Mouse (Mus musculus) gastrocnemius, postnatal 36 days (tissue): ENCODE results near the gene Slc25a33. TPM values are rescaled to one million over a fixed set of nuclear protein-coding genes. Genes with fewer than 3 reads are reported as not detected.
"Not testable (repeated sequence)": the region's sequence is repeated elsewhere in the genome, so short reads cannot be mapped to it uniquely, and the experiment has no call there.

ENCODE experiments used
- DNase-seq, 2 experiments: peaks; one replicate each; pipeline ENCODE4 v3.0.0; 2022
- intact Hi-C: fragments of 180-260 bp; cut with DNase I; formaldehyde crosslinking; loops from one replicate; pipeline ENCODE4 v1.15.1; 2025
- total RNA-seq, 2 experiments: library from RNA; stranded (reverse); gene quantifications; 2 replicates each; pipeline ENCODE4 v1.2.3; 2021

The Slc25a33 gene
- total RNA-seq, 2 experiments from 2014 or later: 10.8 to 12.5 TPM

GRCm38 (mm10) chr4:149772394-149772793, 1.7 kb downstream of the Slc25a33 start:
- intact Hi-C loops: no loop called here
- no peak for DNase-seq

GRCm38 (mm10) chr4:149765201-149765600, 8.9 kb downstream of the Slc25a33 start:
- intact Hi-C loops: no loop called here
- DNase-seq: no peak

GRCm38 (mm10) chr4:149763335-149763734, 10.7 kb downstream of the Slc25a33 start:
- intact Hi-C loops: no loop called here
- DNase-seq: no peak

GRCm38 (mm10) chr4:149759517-149759916, 14.6 kb downstream of the Slc25a33 start:
- DNase-seq: no peak
- intact Hi-C loops: no loop called here

- DNase-seq: no peak
- intact Hi-C loops: no loop called here
Measured at GRCm38 (mm10) chr4:149758423-149758822, 15.7 kb downstream of the Slc25a33 start.

- DNase-seq, intact Hi-C loops: not testable (repeated sequence)
Measured at GRCm38 (mm10) chr4:149756546-149756945, 17.5 kb downstream of the Slc25a33 start.

GRCm38 (mm10) chr4:149752836-149753235, 21.2 kb downstream of the Slc25a33 start:
- no peak for DNase-seq
- intact Hi-C loops: loop anchor here (5.0 kb wide), 2 partner anchors 54 to 204 kb away; partner anchors contain the start of gene Spsb1

- no peak for DNase-seq
- intact Hi-C loops: loop anchor here (5.0 kb wide), 2 partner anchors 55 to 205 kb away; partner anchors contain the start of gene Spsb1
Measured at GRCm38 (mm10) chr4:149752124-149752799, 21.8 kb downstream of the Slc25a33 start.

GRCm38 (mm10) chr4:149750671-149751070, 23.4 kb downstream of the Slc25a33 start:
- intact Hi-C loops: loop anchor here (5.0 kb wide), 2 partner anchors 57 to 207 kb away; partner anchors contain the start of gene Spsb1

GRCm38 (mm10) chr4:149749663-149750015, 24.4 kb downstream of the Slc25a33 start:
- not testable (repeated sequence) for DNase-seq

More at GRCm38 (mm10) chr4:149750671-149751070, 23.4 kb downstream of the Slc25a33 start:
- DNase-seq: no peak

GRCm38 (mm10) chr4:149749003-149749662, 24.9 kb downstream of the Slc25a33 start:
- no peak for DNase-seq
- intact Hi-C loops: no loop called here

More at GRCm38 (mm10) chr4:149749663-149750015, 24.4 kb downstream of the Slc25a33 start:
- intact Hi-C loops: loop anchor here (5.0 kb wide), 2 partner anchors 58 to 208 kb away; partner anchors contain the start of gene Spsb1

GRCm38 (mm10) chr4:149744119-149744518, 30.0 kb downstream of the Slc25a33 start:
- intact Hi-C loops: no loop called here

GRCm38 (mm10) chr4:149742011-149742530, 32.0 kb downstream of the Slc25a33 start:
- DNase-seq: no peak
- intact Hi-C loops: no loop called here

More at GRCm38 (mm10) chr4:149744119-149744518, 30.0 kb downstream of the Slc25a33 start:
- DNase-seq: no peak

- intact Hi-C loops: no loop called here
- DNase-seq: no peak
Measured at GRCm38 (mm10) chr4:149740301-149740700, 33.8 kb downstream of the Slc25a33 start.

- intact Hi-C loops: no loop called here
- DNase-seq: no peak
Measured at GRCm38 (mm10) chr4:149739478-149739877, 34.6 kb downstream of the Slc25a33 start.

GRCm38 (mm10) chr4:149737383-149738324, 36.4 kb downstream of the Slc25a33 start, which contains the start of gene Tmem201:
Tmem201 (minus strand) TSS chr4:149738044.
- intact Hi-C loops: no loop called here
- peak; percentile 89 to 90 for DNase-seq

- intact Hi-C loops: no loop called here
- DNase-seq: peak in 1 of 2 experiments; percentile 68
Measured at GRCm38 (mm10) chr4:149736581-149736980, 37.5 kb downstream of the Slc25a33 start.

- no peak for DNase-seq
- intact Hi-C loops: no loop called here
Measured at GRCm38 (mm10) chr4:149735624-149736250, 38.3 kb downstream of the Slc25a33 start.

GRCm38 (mm10) chr4:149734730-149735475, 39.2 kb downstream of the Slc25a33 start:
- DNase-seq: no peak

More at GRCm38 (mm10) chr4:149734730-149735475, 39.2 kb downstream of the Slc25a33 start:
- intact Hi-C loops: no loop called here
